Mouse (Mus musculus): ENCODE data around the gene Mlx.
A peak's percentile ranks its signal among the peaks of the same experiment; 100 is the strongest.

The Mlx gene

DNA sequence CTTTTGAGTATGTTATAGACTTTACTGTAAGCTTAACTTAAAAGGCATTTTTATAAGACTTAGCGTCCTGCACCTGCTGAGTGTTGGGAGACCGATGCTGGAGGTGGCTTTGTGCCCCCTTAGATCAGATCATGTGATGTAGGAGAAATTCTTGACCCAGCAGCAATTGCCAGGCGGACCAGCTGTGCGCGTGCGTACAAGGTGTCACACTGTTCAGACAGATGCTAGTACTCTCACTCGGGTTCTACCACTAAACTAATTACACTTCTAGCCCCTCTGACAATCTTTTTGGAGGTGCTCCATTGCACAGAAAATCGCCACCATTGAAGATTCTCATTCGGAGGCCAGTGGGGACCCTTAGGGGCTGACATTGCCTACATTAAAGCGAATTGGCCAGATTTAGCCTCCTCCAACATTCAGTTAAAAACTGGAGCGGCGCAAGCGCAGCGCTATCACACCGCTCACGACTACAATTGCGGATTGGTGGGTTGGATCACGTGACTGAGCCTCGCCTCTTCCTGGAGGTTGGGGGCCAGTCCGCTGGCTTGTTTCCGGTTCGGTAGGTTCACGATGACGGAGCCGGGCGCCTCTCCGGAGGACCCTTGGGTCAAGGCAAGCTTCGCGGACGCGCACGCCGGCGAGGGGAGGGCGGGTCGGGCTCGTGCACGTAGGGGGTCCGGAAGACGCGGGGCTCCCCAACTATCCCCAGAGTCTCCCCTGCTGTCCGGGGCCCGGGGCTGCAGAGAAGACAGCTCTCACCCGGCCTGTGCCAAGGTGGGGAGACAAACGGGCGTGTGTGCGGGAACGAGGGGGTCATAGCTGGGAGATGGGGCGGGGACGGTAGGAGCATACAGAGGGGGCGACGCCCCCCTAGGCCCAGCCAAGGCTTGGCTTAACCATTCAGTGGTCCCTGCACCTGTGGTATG, at the start of gene Mlx:
Mlx (plus strand) TSS at position 522 of the 926 bp plus-strand sequence.
- DNase-seq (ENCODE audit: low spot score in 2 of 2): peak; percentile 89 to 92

DNA sequence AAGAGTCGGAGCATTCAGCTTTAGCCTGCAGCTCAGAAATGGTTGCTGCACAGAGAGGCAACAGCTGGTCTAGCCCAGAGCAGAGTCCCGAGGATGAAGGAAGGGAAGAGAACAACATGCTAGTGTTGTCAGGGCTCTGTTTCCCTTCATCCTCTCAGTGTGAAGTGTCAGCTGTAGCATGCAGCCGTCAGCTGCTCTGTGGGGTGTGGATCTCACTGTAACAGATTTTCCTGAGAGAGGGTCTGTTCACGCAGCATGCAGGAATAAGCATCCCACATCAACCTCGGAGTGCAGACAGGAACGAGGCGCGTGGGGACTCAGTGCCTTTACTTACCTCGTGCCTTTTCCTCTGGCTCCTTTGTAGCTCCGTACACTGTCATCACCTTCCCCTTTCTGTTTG, 49.3 kb upstream of the Mlx start:
- no peak for DNase-seq (ENCODE audit: low spot score in 2 of 2)

GRCm38 (mm10) chr11:101045826-101046225, 41.3 kb upstream of the Mlx start:
- DNase-seq (ENCODE audit: low spot score in 2 of 2): no peak

- DNase-seq (ENCODE audit: low spot score in 2 of 2): no peak
Measured at GRCm38 (mm10) chr11:101046440-101046839, 40.6 kb upstream of the Mlx start.

GRCm38 (mm10) chr11:101047502-101047901, 39.6 kb upstream of the Mlx start:
- no peak for DNase-seq (ENCODE audit: low spot score in 2 of 2)

- no peak for DNase-seq (ENCODE audit: low spot score in 2 of 2)
Measured at GRCm38 (mm10) chr11:101050359-101050758, 36.7 kb upstream of the Mlx start.

DNA sequence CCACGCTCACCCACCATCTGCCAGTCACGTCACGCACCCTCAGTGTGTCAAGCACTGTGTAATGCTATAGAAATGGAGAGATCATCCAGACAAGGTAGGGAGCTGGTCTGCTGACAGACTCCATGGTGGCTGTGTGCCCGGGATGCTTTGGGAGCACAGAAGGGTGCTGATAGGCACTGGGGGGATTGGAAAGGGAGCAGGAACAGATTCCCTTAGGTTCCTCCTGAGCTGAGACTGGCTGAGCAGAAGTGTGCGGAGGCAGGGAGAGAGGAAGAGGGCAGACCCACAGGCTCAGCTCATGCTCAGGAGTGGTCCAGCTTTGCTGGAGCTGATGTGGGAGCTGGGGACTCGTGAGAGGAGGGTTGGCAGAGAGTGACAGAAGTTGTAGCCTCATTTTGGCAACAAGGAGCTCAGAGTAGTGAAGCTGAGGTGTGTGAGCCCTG, 36.0 kb upstream of the Mlx start:
- peak in 1 of 2 experiments; percentile 53 for DNase-seq (ENCODE audit: low spot score in 2 of 2)

DNA sequence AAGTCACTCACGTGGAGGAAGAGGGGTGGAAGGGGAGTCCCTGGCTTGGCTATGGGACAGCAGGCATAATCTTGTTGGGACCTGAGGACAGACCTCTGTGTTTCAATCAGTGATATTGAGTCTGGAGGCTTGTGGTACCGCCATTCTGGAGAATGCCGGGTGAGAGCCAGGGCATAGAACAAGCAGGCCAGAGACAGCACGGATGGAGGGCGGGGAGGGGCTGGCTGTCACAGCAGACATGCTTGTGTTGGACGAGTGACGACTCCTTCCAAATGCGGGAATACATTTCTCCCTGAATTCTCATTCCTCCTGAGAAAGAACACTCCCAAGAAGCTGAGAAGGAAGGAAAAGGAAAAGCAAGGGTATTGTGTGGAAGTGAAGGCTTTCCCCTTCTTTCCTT, 35.5 kb upstream of the Mlx start:
- no peak for DNase-seq (ENCODE audit: low spot score in 2 of 2)

DNA sequence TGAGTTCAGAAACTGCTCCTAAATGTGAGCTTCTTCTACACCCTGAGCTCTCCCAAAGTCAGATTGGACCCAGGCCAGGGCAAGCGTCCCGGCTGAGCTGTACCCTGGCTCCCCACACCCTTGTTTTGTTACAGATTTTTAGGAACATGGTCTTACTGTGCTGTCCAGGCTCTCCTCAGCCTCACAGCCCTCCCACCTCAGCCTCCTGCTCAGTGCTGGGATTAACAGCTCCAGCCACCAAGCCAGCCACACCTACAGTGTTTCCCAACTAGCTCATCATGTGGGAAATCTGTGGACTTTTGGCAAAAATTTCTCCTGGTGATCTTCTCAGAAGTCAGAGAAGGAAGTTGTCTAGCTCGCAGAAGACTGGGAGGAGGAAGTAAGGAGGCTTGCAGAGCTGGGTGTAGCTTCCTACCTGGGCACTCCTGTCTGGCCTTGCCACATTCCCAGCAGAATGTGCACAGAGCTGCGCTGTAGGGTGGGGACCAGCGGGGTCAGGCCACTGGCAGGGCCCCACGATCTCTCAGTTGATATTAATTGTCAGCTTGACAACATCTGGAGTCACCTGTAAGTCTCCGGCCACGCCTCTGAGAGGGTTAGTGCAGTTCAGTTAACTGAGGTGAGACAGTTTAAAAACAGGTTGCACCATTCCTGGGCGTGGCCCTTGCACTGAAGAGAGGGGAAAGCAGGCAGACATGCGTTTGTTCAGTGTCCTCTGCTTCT, 34.2 kb upstream of the Mlx start:
- peak in 1 of 2 experiments; percentile 48 for DNase-seq (ENCODE audit: low spot score in 2 of 2)

DNA sequence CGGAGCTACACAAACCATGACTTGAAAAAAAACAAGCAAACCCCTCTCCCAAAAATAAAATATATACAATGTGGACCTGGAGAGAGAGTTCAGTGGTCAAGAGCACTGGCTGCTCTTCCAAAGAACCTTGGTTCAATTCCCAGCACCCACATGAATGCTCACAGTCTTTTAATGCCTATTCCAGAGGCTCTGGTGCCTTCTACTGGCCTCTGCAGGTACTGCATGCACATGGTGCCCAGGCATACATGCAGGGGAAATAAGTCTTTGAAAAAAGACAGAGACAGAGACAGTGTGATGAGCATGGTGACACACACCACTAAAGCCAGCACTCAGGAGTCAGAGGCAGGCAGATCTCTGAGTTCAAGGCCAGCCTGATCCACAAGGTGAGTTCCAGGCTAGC, 33.1 kb upstream of the Mlx start:
- no peak for DNase-seq (ENCODE audit: low spot score in 2 of 2)

DNA sequence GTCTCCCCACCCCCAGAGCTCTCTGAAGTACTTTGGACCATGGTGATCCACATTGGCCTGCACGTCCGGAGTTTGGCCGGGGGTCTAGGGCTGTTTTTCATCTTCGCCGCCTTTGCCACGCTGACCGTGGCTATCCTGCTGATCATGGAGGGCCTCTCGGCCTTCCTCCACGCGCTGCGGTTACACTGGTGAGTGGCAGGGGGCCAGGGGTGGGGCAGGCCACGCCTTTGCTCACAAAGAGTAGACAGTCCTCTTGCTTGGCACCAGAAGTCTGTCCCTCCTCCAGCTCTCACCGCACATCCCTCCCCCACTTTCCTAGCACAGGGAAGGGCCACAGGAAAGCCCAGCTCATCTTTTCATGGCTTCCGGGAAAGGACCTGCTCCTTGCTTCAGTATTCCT, 31.7 kb upstream of the Mlx start:
- DNase-seq (ENCODE audit: low spot score in 2 of 2): no peak

DNA sequence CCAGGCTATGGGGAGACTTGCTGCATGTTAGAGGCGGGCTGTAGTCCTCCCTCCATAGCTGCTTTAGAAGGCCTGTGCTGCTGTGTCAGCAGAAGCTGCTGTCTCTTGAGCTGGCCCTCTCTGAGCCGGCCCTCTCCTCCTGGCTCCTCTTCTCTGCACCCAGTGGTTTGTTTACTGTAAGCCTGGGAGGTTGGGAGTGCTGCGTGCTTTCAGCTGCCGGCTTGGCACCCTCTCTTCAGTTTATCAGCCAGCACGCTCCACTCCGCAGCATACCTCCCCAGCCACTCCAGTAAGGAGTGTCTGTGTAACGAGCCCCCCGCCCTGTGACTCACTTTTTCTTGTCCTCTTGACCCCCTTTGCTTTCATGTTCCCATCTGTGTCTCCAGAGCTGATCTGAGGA, 30.2 kb upstream of the Mlx start:
- DNase-seq (ENCODE audit: low spot score in 2 of 2): no peak

GRCm38 (mm10) chr11:101057860-101058259, 29.2 kb upstream of the Mlx start:
- peak; percentile 59 to 71 for DNase-seq (ENCODE audit: low spot score in 2 of 2)

GRCm38 (mm10) chr11:101058726-101059125, 28.4 kb upstream of the Mlx start:
- no peak for DNase-seq (ENCODE audit: low spot score in 2 of 2)

GRCm38 (mm10) chr11:101059473-101059872, 27.6 kb upstream of the Mlx start:
- no peak for DNase-seq (ENCODE audit: low spot score in 2 of 2)

- DNase-seq (ENCODE audit: low spot score in 2 of 2): peak; percentile 54 to 58
Measured at GRCm38 (mm10) chr11:101060126-101060525, 27.0 kb upstream of the Mlx start.

GRCm38 (mm10) chr11:101061049-101061448, 26.0 kb upstream of the Mlx start:
- DNase-seq (ENCODE audit: low spot score in 2 of 2): no peak

GRCm38 (mm10) chr11:101062165-101062884, 24.8 kb upstream of the Mlx start:
- peak in 1 of 2 experiments; percentile 54 for DNase-seq (ENCODE audit: low spot score in 2 of 2)

DNA sequence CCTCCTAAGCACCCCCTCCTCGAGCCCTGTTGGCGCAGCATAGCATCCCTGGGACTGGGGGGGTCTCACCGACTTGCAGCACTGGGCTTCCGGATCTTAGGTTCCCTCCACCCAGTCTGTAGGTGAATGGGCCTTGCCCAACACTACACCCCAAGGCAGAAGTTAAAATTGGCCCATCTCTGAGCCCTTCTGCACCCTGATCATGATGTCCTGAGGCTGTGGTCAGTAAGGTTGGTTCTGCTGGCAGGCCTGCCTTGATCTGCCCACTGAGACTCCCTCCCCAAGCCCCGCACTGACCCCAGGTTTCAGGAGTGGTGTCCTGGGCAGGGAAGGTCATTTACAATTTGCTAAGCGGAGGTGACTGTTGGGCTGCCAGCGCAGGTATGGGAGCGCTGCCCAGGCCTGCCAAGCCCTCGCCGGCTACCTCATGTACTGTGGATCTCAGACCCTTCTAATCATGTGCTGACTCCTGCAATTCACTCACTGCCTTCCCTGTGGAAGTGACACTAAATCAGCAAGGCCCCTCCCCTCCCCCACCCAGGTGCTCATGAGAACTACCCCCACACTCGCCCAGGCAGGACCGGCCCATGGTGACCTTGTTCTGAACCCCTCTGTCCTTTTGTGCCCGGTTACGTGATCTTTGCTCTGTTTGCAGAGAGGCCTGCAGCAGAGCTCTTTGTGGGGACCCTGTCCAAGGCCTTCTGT, 24.0 kb upstream of the Mlx start:
- no peak for DNase-seq (ENCODE audit: low spot score in 2 of 2)

GRCm38 (mm10) chr11:101063676-101064327, 23.3 kb upstream of the Mlx start:
- DNase-seq (ENCODE audit: low spot score in 2 of 2): no peak

DNA sequence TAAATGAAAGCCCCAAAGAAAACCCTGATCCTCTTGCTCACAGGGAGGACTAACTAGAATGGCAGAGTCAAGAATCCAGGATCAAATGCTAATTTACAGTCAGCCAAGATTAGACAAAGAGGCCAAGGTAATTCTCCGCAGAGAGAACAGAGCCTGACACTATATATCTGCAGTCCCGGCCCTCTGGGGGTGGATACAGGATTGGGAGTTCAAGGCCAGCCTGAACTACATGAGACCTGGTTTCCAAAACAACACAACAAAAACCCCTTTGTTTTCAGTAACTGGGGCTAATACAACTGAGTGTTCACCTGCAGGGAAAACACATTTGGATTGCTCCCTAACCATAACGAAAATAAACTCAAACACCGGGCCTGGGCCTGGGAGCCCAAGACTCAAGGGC, 22.6 kb upstream of the Mlx start:
- DNase-seq (ENCODE audit: low spot score in 2 of 2): no peak
